Comparison of ENCODE assay signal across 8 mouse cellular contexts in genomic region chr6:124813933-124814332, GRCm38 (mm10). TPM values are rescaled to one million over a fixed set of nuclear protein-coding genes. Genes with fewer than 3 reads are reported as not detected.
A peak's percentile ranks its signal among the peaks of the same experiment; 100 is the strongest.
DNase-seq lines count a peak whose midpoint lies in the region; ATAC-seq and TF ChIP-seq lines count a peak whose summit lies in the region.

Gene Tpi1 (minus strand): TSS chr6:124814296.

- peaks cover 83% of the 10 kb centered on the region for H3K36me3 ChIP-seq in E14TG2a.4 (ENCODE audit: insufficient read depth, low read length)
- peaks cover 60% of the 10 kb centered on the region for H3K36me3 ChIP-seq in forebrain, embryonic 14.5 days (ENCODE audit: control insufficient read depth, insufficient read depth, low read length)
- H3K36me3 ChIP-seq in neural tube, embryonic 15.5 days, result peaks cover 48% of the 10 kb centered on the region

- peaks cover 70% of the 10 kb centered on the region for H3K4me1 ChIP-seq in E14TG2a.4 (replicated peaks; ENCODE audit: low read depth, low read length)
- H3K4me1 ChIP-seq in forebrain, embryonic 14.5 days (ENCODE audit: control insufficient read depth, insufficient read depth, low read length), result peaks cover 19% of the 10 kb centered on the region
- peaks cover 46% of the 10 kb centered on the region for H3K4me1 ChIP-seq in neural tube, embryonic 15.5 days

- H3K27me3 ChIP-seq in E14TG2a.4 (ENCODE audit: insufficient read depth, low read length), result no peaks in the 10 kb centered on the region
- no peaks in the 10 kb centered on the region for H3K27me3 ChIP-seq in forebrain, embryonic 14.5 days (replicated peaks; ENCODE audit: control insufficient read depth, insufficient read depth, low read length)
- H3K27me3 ChIP-seq in neural tube, embryonic 15.5 days (replicated peaks), result no peaks in the 10 kb centered on the region

- peak; percentile 93 for DNase-seq in forebrain, embryonic 14.5 days (ENCODE audit: low spot score)
- peak; percentile 88 to 93 for DNase-seq in heart, postnatal 14 days
- peak; percentile 92 for DNase-seq in layer of hippocampus, adult 11-12 months (ENCODE audit: low spot score)
- peak; percentile 95 for DNase-seq in lung, adult 18-20 months
- DNase-seq in testis, postnatal 14 days (ENCODE audit: low spot score), result peak; percentile 82

- no peak for TF ChIP-seq CTCF in E14TG2a.4 (conservative IDR thresholded peaks at IDR 0.05; ENCODE audit: low read length)

- H3K4me2 ChIP-seq in forebrain, embryonic 14.5 days (ENCODE audit: low read length), result peak within 1 kb of the TSS; percentile 80
- peak within 1 kb of the TSS; percentile 79 for H3K4me2 ChIP-seq in neural tube, embryonic 15.5 days

- ATAC-seq in cerebellum, adult (ENCODE audit: insufficient number of reproducible peaks, low FRiP score, low TSS enrichment), result peak; percentile 74
- ATAC-seq in forebrain, embryonic 14.5 days, result peak; percentile 90
- ATAC-seq in neural tube, embryonic 15.5 days (ENCODE audit: low FRiP score), result peak; percentile 90

- H3K27ac ChIP-seq in forebrain, embryonic 14.5 days (ENCODE audit: low read depth, low read length), result peak within 1 kb of the TSS; percentile 85
- peak within 1 kb of the TSS; percentile 89 for H3K27ac ChIP-seq in neural tube, embryonic 15.5 days (replicated peaks)

- H3K9ac ChIP-seq in forebrain, embryonic 14.5 days (ENCODE audit: low read length), result peak within 1 kb of the TSS; percentile 88
- peak within 1 kb of the TSS; percentile 84 for H3K9ac ChIP-seq in neural tube, embryonic 15.5 days (replicated peaks)

- H3K4me3 ChIP-seq in E14TG2a.4 (replicated peaks; ENCODE audit: low read length), result peak within 1 kb of the TSS; percentile 87
- peak within 1 kb of the TSS; percentile 60 for H3K4me3 ChIP-seq in forebrain, embryonic 14.5 days (ENCODE audit: low read depth, low read length)
- H3K4me3 ChIP-seq in neural tube, embryonic 15.5 days (replicated peaks), result peak within 1 kb of the TSS; percentile 61

- intact Hi-C loops in heart, postnatal 14 days (cut with DNase I), result no loop called here

- H3K9me3 ChIP-seq in E14TG2a.4 (ENCODE audit: low read length), result no peaks in the 10 kb centered on the region
- H3K9me3 ChIP-seq in forebrain, embryonic 14.5 days (replicated peaks; ENCODE audit: control insufficient read depth, low read length), result no peaks in the 10 kb centered on the region
- H3K9me3 ChIP-seq in neural tube, embryonic 15.5 days (replicated peaks), result no peaks in the 10 kb centered on the region

- 1% methylated on average over 22 of the region's 22 CpGs for WGBS in forebrain, embryonic 14.5 days
- WGBS in neural tube, embryonic 15.5 days, result under 1% methylated on average over 22 of the region's 22 CpGs

RNA-seq across cellular contexts. Expression of gene Tpi1, which starts in this region (rescaled TPM):
- polyA plus RNA-seq in forebrain, embryonic 14.5 days (2014; fragmentation: Nextera tagmentation; extraction: Ambion mirVana), result 417 and 461 TPM in 2 replicates
- 100 to 1,000 TPM; 772 to 817 TPM for total RNA-seq in heart, postnatal 14 days (2021)
- polyA plus RNA-seq in neural tube, embryonic 15.5 days (2015; fragmentation: Nextera tagmentation; extraction: Ambion mirVana), result 481 and 545 TPM in 2 replicates

Comparison
In these comparisons a context has a peak if more than half of its experiments do, and no peak if none do; other contexts are left out.
1. Peak in every context shown above with its lines: DNase-seq, ATAC-seq, H3K4me3 ChIP-seq and H3K27ac ChIP-seq.